Mouse (Mus musculus) MEL (cell line): Measurements from ENCODE around the gene Psmb4.

Experiments used
- CHD2 ChIP-seq: IDR thresholded peaks from 2 replicates; pipeline ENCODE4 v1.6.1; 2011; ENCODE audit warnings: low read length, improper control_type of control experiment
- CTCF ChIP-seq, 3 experiments: IDR thresholded peaks in 2 of 3; conservative IDR thresholded peaks in 1 of 3; 2 replicates each; pipeline ENCODE4 v1.5.1; 2011 to 2012; ENCODE audit warnings: low read length in 3 of 3, low read depth in 2 of 3, mild to moderate bottlenecking in 2 of 3, improper control_type of control experiment in 1 of 3, inconsistent platforms in 1 of 3, mixed read lengths in 1 of 3, moderate library complexity in 1 of 3; ENCODE audit not compliant: control insufficient read depth in 1 of 3, insufficient read depth in 1 of 3, poor library complexity in 1 of 3, severe bottlenecking in 1 of 3
- HCFC1 ChIP-seq: IDR thresholded peaks from 2 replicates; pipeline ENCODE4 v1.6.1; 2012; ENCODE audit warnings: low read depth, mild to moderate bottlenecking, inconsistent platforms, low read length, improper control_type of control experiment, moderate library complexity
- KAT2A ChIP-seq: conservative IDR thresholded peaks from 2 replicates; pipeline ENCODE4 v1.6.1; 2012; ENCODE audit warnings: low read depth, low read length, improper control_type of control experiment, inconsistent platforms
- MAFK ChIP-seq: IDR thresholded peaks from 2 replicates; pipeline ENCODE4 v1.6.1; 2011; ENCODE audit warnings: low read depth, mild to moderate bottlenecking, low read length, improper control_type of control experiment, borderline replicate concordance
- MAX ChIP-seq: IDR thresholded peaks from 2 replicates; pipeline ENCODE4 v1.6.1; 2011; ENCODE audit warnings: low read length, improper control_type of control experiment
- MXI1 ChIP-seq: IDR thresholded peaks from 2 replicates; pipeline ENCODE4 v1.6.1; 2011; ENCODE audit warnings: mild to moderate bottlenecking, low read depth, low read length, improper control_type of control experiment
- POLR2A ChIP-seq, 2 experiments: IDR thresholded peaks; 2 replicates each; pipeline ENCODE4 v1.6.1; 2011 to 2012; ENCODE audit warnings: low read length in 2 of 2, mild to moderate bottlenecking in 2 of 2, control low read depth in 1 of 2, improper control_type of control experiment in 1 of 2, low read depth in 1 of 2, moderate library complexity in 1 of 2; ENCODE audit not compliant: control insufficient read depth in 1 of 2, insufficient read depth in 1 of 2, poor library complexity in 1 of 2
- RCOR1 ChIP-seq: IDR thresholded peaks from 2 replicates; pipeline ENCODE4 v1.6.1; 2012; ENCODE audit warnings: low read depth, mild to moderate bottlenecking, inconsistent platforms, low read length, improper control_type of control experiment
- SIN3A ChIP-seq: IDR thresholded peaks from 2 replicates; pipeline ENCODE4 v1.6.1; 2012; ENCODE audit warnings: low read length, improper control_type of control experiment, inconsistent platforms
- TBP ChIP-seq: IDR thresholded peaks from 2 replicates; pipeline ENCODE4 v1.8.0; 2011; ENCODE audit warnings: low read depth, low read length, improper control_type of control experiment
- TCF12 ChIP-seq: IDR thresholded peaks from 2 replicates; pipeline ENCODE4 v1.6.1; 2014; ENCODE audit warnings: low read depth, mild to moderate bottlenecking, inconsistent platforms, low read length, improper control_type of control experiment, moderate library complexity
- ZC3H11A ChIP-seq: IDR thresholded peaks from 2 replicates; pipeline ENCODE4 v1.6.1; 2012; ENCODE audit warnings: low read depth, mild to moderate bottlenecking, inconsistent platforms, low read length, improper control_type of control experiment
- ZKSCAN1 ChIP-seq: IDR thresholded peaks from 2 replicates; pipeline ENCODE4 v1.6.1; 2012; ENCODE audit warnings: low read depth, mild to moderate bottlenecking, inconsistent platforms, low read length, improper control_type of control experiment, moderate library complexity

DNA sequence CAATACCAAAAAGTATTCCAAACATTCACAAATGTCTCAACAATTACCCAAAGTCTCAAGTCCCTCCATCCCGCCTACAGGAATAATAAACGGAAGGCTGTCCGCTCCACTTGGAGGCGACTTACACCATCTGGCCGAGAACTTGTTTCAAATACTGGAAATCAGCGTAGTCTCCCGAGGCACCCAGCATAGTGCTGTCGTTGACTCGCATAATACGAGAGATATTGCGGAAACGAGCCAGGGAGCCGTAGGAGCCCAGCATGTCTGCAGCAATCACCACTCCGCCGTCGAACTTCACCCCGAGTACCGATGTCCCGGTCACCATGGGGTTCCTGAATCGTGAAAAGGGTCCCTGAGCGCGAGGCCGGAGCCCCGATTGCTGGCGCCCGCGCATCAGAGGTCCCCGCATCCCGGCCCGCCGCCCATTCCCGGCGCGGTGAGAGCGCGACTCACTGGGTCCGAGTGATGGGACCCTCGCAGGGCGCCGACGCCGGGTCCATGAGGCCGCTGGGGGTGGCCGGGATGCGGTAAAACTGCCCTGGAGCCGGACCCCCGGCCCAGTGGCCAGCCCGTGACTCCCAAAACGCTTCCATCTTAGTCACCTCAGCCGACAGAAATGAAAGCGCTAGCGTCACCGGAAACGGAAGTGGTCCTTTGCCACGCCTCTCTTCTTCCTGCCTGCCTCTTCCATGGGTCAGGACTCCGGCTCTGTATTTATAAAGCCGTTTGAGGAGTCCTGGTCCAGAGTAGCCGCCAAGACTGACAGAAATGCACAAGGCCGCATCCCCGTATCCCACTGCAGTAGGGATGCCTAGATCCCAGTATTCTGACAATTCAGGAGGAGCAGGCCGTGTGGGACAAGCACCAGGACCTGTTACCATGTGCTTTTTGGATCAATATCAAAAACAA lies at the start of gene Psmb4:
- TF ChIP-seq CTCF (IDR thresholded peaks at IDR 0.05 in 2 of 3, conservative IDR thresholded peaks at IDR 0.05 in 1 of 3; ENCODE audit: control insufficient read depth in 1 of 3, insufficient read depth in 1 of 3, low read depth in 2 of 3, low read length in 3 of 3, poor library complexity in 1 of 3, severe bottlenecking in 1 of 3) (no peak), TCF12 (peak; percentile 86), RCOR1 (peak; percentile 49), TBP (peak; percentile 96), SIN3A (peak; percentile 95), POLR2A (IDR thresholded peaks at IDR 0.05; ENCODE audit: control insufficient read depth in 1 of 2, insufficient read depth in 1 of 2, low read depth in 1 of 2, low read length in 2 of 2, poor library complexity in 1 of 2) (peak; percentile 89 to 100), MAFK (no peak; the same call in 1 of the 2 replicates), HCFC1 (peak; percentile 91), ZKSCAN1 (no peak), ZC3H11A (no peak), MXI1 (peak; percentile 95), MAX (peak; percentile 91), KAT2A (peak; percentile 54; the same call in 1 of the 2 replicates), CHD2 (no peak)
